ENCODE assay signal across 36 mouse cellular contexts in the genomic region with DNA sequence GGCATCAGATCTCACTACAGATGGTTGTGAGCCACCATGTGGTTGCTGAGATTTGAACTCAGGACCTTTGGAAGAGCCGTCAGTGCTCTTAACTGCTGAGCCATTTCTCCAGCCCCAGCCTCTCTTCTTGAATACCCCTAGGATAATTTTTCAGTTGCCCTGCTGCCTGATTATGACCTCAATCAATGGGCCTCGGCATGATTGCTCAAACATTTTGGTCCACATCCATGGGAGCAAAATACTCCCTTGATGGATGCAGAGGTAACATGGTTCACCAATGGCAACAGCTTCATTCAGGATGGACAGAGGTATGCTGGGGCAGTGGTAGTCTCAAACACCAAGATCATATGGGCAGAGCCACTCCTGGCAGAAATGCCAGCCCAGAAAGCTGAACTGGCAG. TPM values are rescaled to one million over a fixed set of nuclear protein-coding genes. Genes with fewer than 3 reads are reported as not detected.
"Had no signal": no experiment of that assay in that cellular context is flagged by ENCODE, and none has a peak within 500 bp of the region (broad histone marks: within the 10 kb centered on the region; RNA-seq: fewer than 3 reads in every experiment).

No protein-coding gene starts in this region.

RNA-seq across cellular contexts. Expression of gene AU018091, which starts 17.7 kb away (rescaled TPM):
- total RNA-seq: heart, postnatal 10 days; heart, postnatal 14 days; heart, postnatal 25 days; heart, postnatal 36 days; heart, postnatal 4 days; hematopoietic stem cell, adult 5-6 weeks; hindbrain, postnatal 0 days; layer of hippocampus, adult 18-20 months; layer of hippocampus, adult 2 months; layer of hippocampus, adult 8-10 months; layer of hippocampus, postnatal 10 days; layer of hippocampus, postnatal 14 days; layer of hippocampus, postnatal 25 days; layer of hippocampus, postnatal 36 days; left cerebral cortex, adult 18-20 months had no signal
- polyA plus RNA-seq: heart, embryonic 11.5 days; heart, embryonic 13.5 days; heart, embryonic 14.5 days; heart, embryonic 15.5 days; heart, embryonic 16.5 days; heart, postnatal 0 days; hindbrain, embryonic 13.5 days; hindbrain, embryonic 14.5 days; hindbrain, embryonic 15.5 days; hindbrain, embryonic 16.5 days; hindbrain, postnatal 0 days; inflammation-experienced regulatory T-cells, adult 6 months; intestine, embryonic 14.5 days; intestine, embryonic 15.5 days; intestine, embryonic 16.5 days; intestine, postnatal 0 days; kidney, adult 2 months; kidney, embryonic 14.5 days; kidney, embryonic 15.5 days; kidney, embryonic 16.5 days; kidney, postnatal 0 days; large intestine, adult 2 months had no signal
